Mouse (Mus musculus) forebrain, postnatal 0 days (tissue): ENCODE data around the gene Kctd13. TPM values are rescaled to one million over a fixed set of nuclear protein-coding genes. Genes with fewer than 3 reads are reported as not detected.

ENCODE experiments used
- ATAC-seq: fragments of 200-750 bp; cut with Nextera tagmentation; 2 replicates; pipeline ENCODE4 v1.8.0; 2017; ENCODE audit warnings: mild to moderate bottlenecking, moderate library complexity
- DNase-seq: peaks from one replicate; pipeline ENCODE4 v3.0.0-alpha.2; 2015
- H3K27ac ChIP-seq: fragments of 300-500 bp; sonication (generic); 2 replicates; pipeline ENCODE4 v1.5.1; 2014; ENCODE audit warnings: low read depth, mild to moderate bottlenecking, antibody characterized with exemption, low read length, moderate library complexity, mixed read lengths
- H3K27me3 ChIP-seq: fragments of 300-500 bp; sonication (generic); 2 replicates; pipeline ENCODE4 v1.6.1; 2014; ENCODE audit warnings: mild to moderate bottlenecking, low read length, mixed read lengths; ENCODE audit not compliant: insufficient read depth
- H3K36me3 ChIP-seq: fragments of 300-500 bp; sonication (generic); 2 replicates; pipeline ENCODE4 v1.6.1; 2014; ENCODE audit warnings: mild to moderate bottlenecking, moderate library complexity; ENCODE audit not compliant: insufficient read depth
- H3K4me1 ChIP-seq: fragments of 300-500 bp; sonication (generic); 2 replicates; pipeline ENCODE4 v1.6.1; 2014; ENCODE audit warnings: antibody characterized with exemption; ENCODE audit not compliant: insufficient read depth
- H3K4me2 ChIP-seq: fragments of 300-500 bp; sonication (generic); 2 replicates; pipeline ENCODE4 v1.6.1; 2014; ENCODE audit warnings: low read depth, mild to moderate bottlenecking, moderate library complexity
- H3K4me3 ChIP-seq: fragments of 300-500 bp; sonication (generic); 2 replicates; pipeline ENCODE4 v1.5.1; 2014; ENCODE audit warnings: low read depth, low read length, mixed read lengths
- H3K9ac ChIP-seq: fragments of 300-500 bp; sonication (generic); 2 replicates; pipeline ENCODE4 v1.6.1; 2014; ENCODE audit warnings: mild to moderate bottlenecking
- H3K9me3 ChIP-seq: fragments of 300-500 bp; sonication (generic); 2 replicates; pipeline ENCODE4 v1.6.1; 2016; ENCODE audit warnings: low read length
- CTCF ChIP-seq: sonication (generic); IDR thresholded peaks from 2 replicates; pipeline ENCODE4 v1.5.1; 2016; ENCODE audit warnings: antibody characterized with exemption, control low read depth, low read depth
- WGBS: fragments of 180-500 bp; shearing (Covaris S2); extraction: QIAGEN DNeasy Blood & Tissue Kit; methylation state at CpG from one replicate; pipeline ENCODE4 v1.1.7; 2014; 5-methylcytosine and 5-hydroxymethylcytosine counted together
- polyA plus RNA-seq: library from polyadenylated mRNA; unstranded; fragments of >200 nt; fragmentation: Nextera tagmentation; extraction: Ambion mirVana; gene quantifications from 2 replicates; pipeline ENCODE4 v1.2.1, GENCODE M21; 2015
- total RNA-seq: library from RNA; depleted of rRNA; stranded (reverse); fragments of >200 nt; gene quantifications from 2 replicates; pipeline ENCODE4 v1.2.3, GENCODE M21; 2014; rRNA removed

The Kctd13 gene
- total RNA-seq, result 140 and 142 TPM in 2 replicates
- 218 and 222 TPM in 2 replicates for polyA plus RNA-seq

- 4% methylated on average over 55 of the region's 56 CpGs for WGBS
- peaks cover 8% of the 10 kb centered on the region; the same call in 1 of the 2 replicates for H3K4me1 ChIP-seq
- peak within 1 kb of the TSS; percentile 92 for H3K4me2 ChIP-seq
- peaks cover 9% of the 10 kb centered on the region; the same call in 1 of the 2 replicates for H3K36me3 ChIP-seq
- H3K27ac ChIP-seq, result peak within 1 kb of the TSS; percentile 74
- peak; percentile 98 for ATAC-seq
- no peaks in the 10 kb centered on the region for H3K9me3 ChIP-seq
- H3K9ac ChIP-seq, result peak within 1 kb of the TSS; percentile 73
- H3K4me3 ChIP-seq, result peak within 1 kb of the TSS; percentile 81
- peak; percentile 94 for DNase-seq
- no peak for TF ChIP-seq CTCF
- no peaks in the 10 kb centered on the region for H3K27me3 ChIP-seq
These were observed at the start of gene Kctd13 for GRCm38 (mm10) chr7:126928384-126929037. TSS of gene Kctd13 (plus strand) at chr7:126928879.

DNA sequence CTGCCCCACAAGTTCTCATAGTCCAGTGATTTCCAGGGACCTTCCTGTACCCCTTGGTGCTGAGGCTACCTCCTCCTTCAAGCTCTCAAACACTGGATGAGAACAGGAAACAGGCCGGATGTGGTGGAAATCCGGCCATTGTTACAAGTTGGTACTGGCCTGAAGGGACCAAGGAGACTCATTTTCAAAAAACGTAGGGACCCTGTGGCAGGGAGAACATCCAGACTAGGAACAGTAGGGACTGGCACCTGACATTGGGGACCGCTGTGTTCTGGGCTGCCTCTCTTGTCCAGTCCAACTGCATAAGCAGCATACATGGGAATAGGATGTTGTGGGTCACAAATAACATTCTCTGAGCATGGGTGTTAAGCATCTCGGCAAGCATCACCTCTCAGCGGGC, 47.6 kb upstream of the Kctd13 start:
- Histone ChIP-seq H3K4me3 (no peak overlapping the region; the same call in 1 of the 2 replicates), H3K9ac (0 out of 2 replicates have a peak overlapping the region, but pooled peaks have one; percentile 18), H3K4me1 (peaks cover 26% of the 10 kb centered on the region), H3K27ac (no peak overlapping the region), H3K27me3 (no peaks in the 10 kb centered on the region), H3K4me2 (no peak overlapping the region), H3K36me3 (peaks cover 44% of the 10 kb centered on the region), H3K9me3 (no peaks in the 10 kb centered on the region)
- TF ChIP-seq CTCF, result no peak
- 81% methylated on average over 6 of the region's 6 CpGs for WGBS
- no peak for ATAC-seq
- no peak for DNase-seq

DNA sequence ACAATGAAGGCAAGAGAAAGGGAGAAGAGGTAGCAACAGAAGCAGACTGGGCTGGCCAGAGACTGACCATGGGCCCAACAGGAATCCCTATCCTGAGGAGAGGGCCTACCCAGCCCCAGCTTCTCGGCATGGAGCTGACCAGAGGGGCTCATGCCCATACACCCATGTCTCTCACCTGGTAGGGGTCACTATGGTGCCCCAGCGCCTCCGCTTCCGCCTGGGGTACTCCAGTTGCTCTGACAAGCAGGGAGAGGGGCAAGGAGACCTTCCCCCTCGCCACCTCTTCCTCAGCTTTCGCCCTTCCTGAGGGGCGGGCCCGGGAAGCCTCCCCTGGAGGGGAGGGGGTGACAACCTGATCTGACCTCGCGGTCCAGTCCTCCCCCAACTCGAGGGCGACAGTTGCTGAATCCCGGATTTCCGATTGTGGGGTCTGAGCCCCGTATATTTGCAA, 44.9 kb upstream of the Kctd13 start:
- ATAC-seq (no peak), DNase-seq (no peak)
- TF ChIP-seq CTCF, result no peak
- Histone ChIP-seq H3K4me1 (peaks cover 26% of the 10 kb centered on the region), H3K36me3 (peaks cover 19% of the 10 kb centered on the region), H3K9me3 (no peaks in the 10 kb centered on the region), H3K27me3 (no peaks in the 10 kb centered on the region), H3K4me3 (peak overlapping the region; percentile 81), H3K27ac (peak overlapping the region; percentile 97), H3K9ac (peak overlapping the region; percentile 96), H3K4me2 (peak overlapping the region; percentile 98)
- 0% methylated on average over 14 of the region's 15 CpGs for WGBS

DNA sequence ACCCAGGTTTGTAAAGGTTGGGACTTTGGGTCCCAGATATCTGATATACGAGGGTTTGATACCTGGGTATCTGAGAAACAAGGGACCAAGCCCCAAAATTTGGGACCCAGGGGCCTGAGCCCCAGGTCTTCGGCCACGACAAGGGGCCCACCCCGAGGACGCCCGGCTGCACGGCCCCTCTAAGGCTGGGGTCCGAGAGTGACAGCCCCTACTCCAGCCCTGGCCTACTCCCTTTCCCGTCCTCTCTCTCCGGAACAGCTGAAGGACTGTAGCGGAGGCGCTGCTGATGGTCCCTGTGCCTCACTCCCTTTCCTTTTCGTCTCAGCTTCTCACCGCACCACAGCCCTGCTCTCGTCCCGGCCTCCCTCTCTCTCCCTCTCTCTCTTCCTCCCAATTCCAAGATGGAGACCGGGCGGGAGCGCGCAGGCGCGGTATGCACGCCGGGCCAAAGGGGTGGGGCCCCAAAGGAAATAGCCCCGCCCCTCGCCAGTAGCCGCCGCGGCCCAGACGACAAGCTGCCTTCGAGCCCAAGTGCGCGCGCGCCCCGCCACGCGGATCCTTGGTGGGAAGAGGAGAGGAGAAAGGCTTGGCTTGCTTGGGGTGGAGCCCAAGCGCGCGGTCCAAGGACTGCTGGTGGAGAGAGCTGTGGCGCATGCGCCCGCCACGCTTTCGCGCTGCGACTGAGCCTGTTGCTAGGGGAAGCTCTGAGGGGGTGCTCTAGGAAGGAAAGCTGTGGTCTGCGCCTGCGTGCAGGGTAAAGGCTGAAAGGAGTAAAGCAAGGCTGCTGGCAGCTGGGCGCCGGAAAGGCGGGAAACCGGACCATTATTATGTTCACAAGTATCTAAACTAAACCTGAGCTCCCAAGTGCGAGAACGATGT, 44.2 kb upstream of the Kctd13 start, which contains the start of gene Taok2:
TSS of gene Taok2 (minus strand) at position 418 of the 879 bp plus-strand sequence.
- 0 out of 2 replicates have a peak, but pooled peaks have one; percentile 25 for TF ChIP-seq CTCF
- peak within 1 kb of the TSS; percentile 96 for H3K9ac ChIP-seq
- H3K4me3 ChIP-seq, result peak within 1 kb of the TSS; percentile 81
- ATAC-seq (peak; percentile 98), DNase-seq (peak; percentile 99)
- under 1% methylated on average over 56 of the region's 56 CpGs for WGBS
- H3K4me1 ChIP-seq, result peaks cover 26% of the 10 kb centered on the region
- H3K27me3 ChIP-seq, result no peaks in the 10 kb centered on the region
- H3K4me2 ChIP-seq, result peak within 1 kb of the TSS; percentile 98
- H3K36me3 ChIP-seq, result peaks cover 11% of the 10 kb centered on the region
- peak within 1 kb of the TSS; percentile 97 for H3K27ac ChIP-seq
- no peaks in the 10 kb centered on the region for H3K9me3 ChIP-seq

DNA sequence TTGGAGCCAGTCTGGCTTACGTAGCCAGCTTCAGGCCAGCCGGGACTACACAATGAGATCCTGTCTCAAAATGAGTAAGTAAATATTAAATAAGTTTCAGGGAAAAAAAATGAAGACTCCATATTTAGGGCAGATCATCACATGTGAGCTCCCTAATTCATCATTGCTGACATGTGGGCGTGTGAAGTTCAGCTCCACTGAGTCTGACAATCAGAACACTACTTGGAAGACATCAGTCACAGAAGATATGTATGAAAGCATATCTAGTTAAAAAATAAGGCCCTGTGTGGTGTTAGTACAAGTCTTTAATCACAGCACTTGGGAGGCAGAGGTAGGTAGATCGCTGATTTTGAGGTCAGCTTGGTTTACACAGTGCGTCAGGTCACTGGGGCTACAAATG, 41.4 kb upstream of the Kctd13 start:
- ATAC-seq, result no peak
- H3K9ac ChIP-seq, result no peak overlapping the region

GRCm38 (mm10) chr7:126888852-126889251, 39.8 kb upstream of the Kctd13 start:
- no peaks in the 10 kb centered on the region for H3K9me3 ChIP-seq
- H3K4me3 ChIP-seq, result no peak overlapping the region
- no peak overlapping the region for H3K27ac ChIP-seq
- ATAC-seq (no peak), DNase-seq (no peak)
- peak; percentile 45 for TF ChIP-seq CTCF
- no peaks in the 10 kb centered on the region for H3K27me3 ChIP-seq
- 0 out of 2 replicates have a peak, but pooled peaks cover 8% of the 10 kb centered on the region for H3K36me3 ChIP-seq
- H3K9ac ChIP-seq, result no peak overlapping the region
- WGBS, result 54% methylated on average over 7 of the region's 7 CpGs
- H3K4me2 ChIP-seq, result no peak overlapping the region
- 0 out of 2 replicates have a peak, but pooled peaks cover 2% of the 10 kb centered on the region for H3K4me1 ChIP-seq

More for the DNA sequence above, 41.4 kb upstream of the Kctd13 start:
- H3K27me3 ChIP-seq, result no peaks in the 10 kb centered on the region
- no peaks in the 10 kb centered on the region for H3K9me3 ChIP-seq
- 93% methylated on average over 5 of the region's 5 CpGs for WGBS
- H3K4me3 ChIP-seq, result no peak overlapping the region
- H3K4me1 ChIP-seq, result peaks cover 13% of the 10 kb centered on the region
- no peak for DNase-seq
- H3K27ac ChIP-seq, result no peak overlapping the region
- no peak for TF ChIP-seq CTCF
- H3K36me3 ChIP-seq, result 0 out of 2 replicates have a peak, but pooled peaks cover 8% of the 10 kb centered on the region
- no peak overlapping the region for H3K4me2 ChIP-seq
